Mouse (Mus musculus) WW6 (cell line): Measurements from ENCODE around the gene Reps2.

ENCODE experiments used
- DNase-seq: peaks from one replicate; pipeline ENCODE4 v3.0.0-alpha.2; 2013; ENCODE audit warnings: low read depth, low spot score

The Reps2 gene

GRCm38 (mm10) chrX:162590145-162590790, 53.2 kb downstream of the Reps2 start:
- no peak for DNase-seq

GRCm38 (mm10) chrX:162589173-162589805, 54.2 kb downstream of the Reps2 start:
- no peak for DNase-seq

GRCm38 (mm10) chrX:162584349-162584748, 59.1 kb downstream of the Reps2 start:
- DNase-seq: no peak

GRCm38 (mm10) chrX:162580521-162580920, 62.9 kb downstream of the Reps2 start:
- no peak for DNase-seq

- no peak for DNase-seq
These were observed 75.0 kb downstream of the Reps2 start for GRCm38 (mm10) chrX:162568439-162568838.

GRCm38 (mm10) chrX:162565501-162565900, 77.9 kb downstream of the Reps2 start:
- DNase-seq: no peak

GRCm38 (mm10) chrX:162556459-162556841, 87.0 kb downstream of the Reps2 start:
- DNase-seq: no peak

GRCm38 (mm10) chrX:162555729-162556458, 87.6 kb downstream of the Reps2 start:
- DNase-seq: no peak

GRCm38 (mm10) chrX:162554513-162554912, 88.9 kb downstream of the Reps2 start:
- DNase-seq: no peak

- DNase-seq: no peak
These were observed 91.1 kb downstream of the Reps2 start for GRCm38 (mm10) chrX:162552383-162552782.

GRCm38 (mm10) chrX:162545037-162545436, 98.4 kb downstream of the Reps2 start:
- DNase-seq: no peak

- DNase-seq: no peak
These were observed 100.7 kb downstream of the Reps2 start for GRCm38 (mm10) chrX:162542576-162543227.

GRCm38 (mm10) chrX:162541961-162542360, 101.5 kb downstream of the Reps2 start:
- DNase-seq: no peak

- DNase-seq: no peak
These were observed 112.4 kb downstream of the Reps2 start for GRCm38 (mm10) chrX:162531016-162531415.

- DNase-seq: no peak
These were observed 116.2 kb downstream of the Reps2 start for GRCm38 (mm10) chrX:162527240-162527639.

- DNase-seq: no peak
These were observed 121.5 kb downstream of the Reps2 start for GRCm38 (mm10) chrX:162521831-162522514.

GRCm38 (mm10) chrX:162521197-162521596, 122.3 kb downstream of the Reps2 start:
- no peak for DNase-seq

GRCm38 (mm10) chrX:162520374-162520773, 123.1 kb downstream of the Reps2 start:
- DNase-seq: no peak

GRCm38 (mm10) chrX:162510426-162510980, 132.9 kb downstream of the Reps2 start:
- no peak for DNase-seq

GRCm38 (mm10) chrX:162505186-162505585, 138.3 kb downstream of the Reps2 start:
- DNase-seq: no peak

- DNase-seq: no peak
These were observed 140.0 kb downstream of the Reps2 start for GRCm38 (mm10) chrX:162503436-162503835.
